10 mouse cellular contexts compared by ENCODE assay signal in the genomic region with DNA sequence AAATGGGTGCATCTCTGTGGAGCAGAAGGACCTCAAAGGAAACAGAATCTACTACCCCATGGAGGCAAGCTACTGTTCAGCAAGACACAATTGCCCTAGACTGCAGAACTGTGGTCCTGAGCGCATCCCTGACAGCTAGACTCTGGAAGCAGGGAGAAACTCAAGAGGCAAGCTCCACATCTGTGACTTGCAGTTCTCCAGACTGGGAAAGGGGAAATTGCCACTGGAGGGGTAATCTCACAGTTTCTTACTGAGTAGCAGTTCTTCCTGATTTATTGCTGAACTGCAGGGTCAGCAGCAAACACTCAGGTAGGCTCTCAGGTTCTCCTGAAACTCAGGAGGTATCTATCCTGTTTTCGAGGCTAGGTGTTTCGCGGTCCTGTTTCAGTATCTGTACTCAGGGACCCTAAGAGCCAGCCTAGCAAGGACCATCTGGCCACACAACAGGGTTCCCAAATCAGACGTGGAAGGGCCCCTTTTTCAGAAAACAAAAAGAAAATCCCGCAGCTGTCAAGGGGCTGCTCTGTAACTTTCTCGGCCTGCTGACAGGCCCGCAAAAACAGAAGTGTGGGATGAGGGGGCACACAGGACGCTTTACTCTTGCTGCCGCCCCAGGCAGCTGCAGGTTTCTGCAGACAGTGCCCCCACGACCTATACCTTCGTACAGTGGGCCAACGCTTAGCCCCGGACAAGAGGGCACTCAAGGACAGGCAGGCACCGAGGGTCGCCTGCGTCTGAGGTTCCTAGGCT. TPM values are rescaled to one million over a fixed set of nuclear protein-coding genes. Genes with fewer than 3 reads are reported as not detected.
A peak's percentile ranks its signal among the peaks of the same experiment; 100 is the strongest.
DNase-seq lines count a peak whose midpoint lies in the region; ATAC-seq and TF ChIP-seq lines count a peak whose summit lies in the region.
"Had no signal": no experiment of that assay in that cellular context is flagged by ENCODE, and none has a peak within 500 bp of the region (broad histone marks: within the 10 kb centered on the region; RNA-seq: fewer than 3 reads in every experiment).

No protein-coding gene starts in this region.

- H3K79me2 ChIP-seq in heart, adult 2 months (replicated peaks; ENCODE audit: control insufficient read depth, insufficient read depth, low read length): peaks cover 2% of the 10 kb centered on the region; the same call in 1 of the 2 replicates

- no peak for DNase-seq in heart, adult 2 months
- DNase-seq in heart, postnatal 36 days: no peak
- DNase-seq in 416B (ENCODE audit: low read depth): peak; percentile 30
- no peak for DNase-seq in embryonic facial prominence, embryonic 14.5 days (ENCODE audit: low spot score)
- no peak for DNase-seq in ovary, adult 18-20 months (ENCODE audit: low spot score)

- no peaks in the 10 kb centered on the region for H3K27me3 ChIP-seq in heart, adult 2 months (ENCODE audit: control insufficient read depth, insufficient read depth, low read length)
- no peaks in the 10 kb centered on the region for H3K27me3 ChIP-seq in embryonic facial prominence, embryonic 14.5 days (replicated peaks; ENCODE audit: control insufficient read depth, insufficient read depth, low read length)
- no peaks in the 10 kb centered on the region for H3K27me3 ChIP-seq in intestine, postnatal 0 days (replicated peaks; ENCODE audit: control insufficient read depth, insufficient read depth, low read length)
- H3K27me3 ChIP-seq in neural tube, embryonic 12.5 days (replicated peaks): no peaks in the 10 kb centered on the region
- H3K27me3 ChIP-seq: Patski had no signal

- TF ChIP-seq POLR2A in heart, adult 2 months (IDR thresholded peaks at IDR 0.05; ENCODE audit: insufficient read depth, low read depth, low read length): no peak

- peak overlapping the region; percentile 83 for H3K4me2 ChIP-seq in embryonic facial prominence, embryonic 14.5 days (ENCODE audit: low read depth, low read length)
- H3K4me2 ChIP-seq in intestine, postnatal 0 days (replicated peaks; ENCODE audit: low read depth): peak overlapping the region; percentile 90
- peak overlapping the region; percentile 91 for H3K4me2 ChIP-seq in neural tube, embryonic 12.5 days (replicated peaks)

- WGBS in heart, adult 2 months: 9% methylated on average over 17 of the region's 17 CpGs
- 11% methylated on average over 15 of the region's 17 CpGs for WGBS in embryonic facial prominence, embryonic 14.5 days
- WGBS in intestine, postnatal 0 days: 8% methylated on average over 17 of the region's 17 CpGs
- WGBS in neural tube, embryonic 12.5 days: 13% methylated on average over 17 of the region's 17 CpGs

- no peak for TF ChIP-seq CTCF in heart, adult 2 months (IDR thresholded peaks at IDR 0.05)
- TF ChIP-seq CTCF in intestine, postnatal 0 days (IDR thresholded peaks at IDR 0.05; ENCODE audit: low read depth): no peak

- H3K9ac ChIP-seq in heart, adult 2 months (ENCODE audit: low read depth, low read length): peak overlapping the region; percentile 83
- H3K9ac ChIP-seq in embryonic facial prominence, embryonic 14.5 days (ENCODE audit: low read depth, low read length): peak overlapping the region; percentile 88
- peak overlapping the region; percentile 90 for H3K9ac ChIP-seq in intestine, postnatal 0 days (ENCODE audit: low read depth, low read length)
- H3K9ac ChIP-seq in neural tube, embryonic 12.5 days: peak overlapping the region; percentile 85

- H3K4me1 ChIP-seq in heart, adult 2 months (ENCODE audit: control insufficient read depth, insufficient read depth, low read length): peaks cover 12% of the 10 kb centered on the region
- peaks cover 11% of the 10 kb centered on the region for H3K4me1 ChIP-seq in embryonic facial prominence, embryonic 14.5 days (ENCODE audit: control insufficient read depth, insufficient read depth, low read length)
- H3K4me1 ChIP-seq in intestine, postnatal 0 days (replicated peaks; ENCODE audit: control insufficient read depth, insufficient read depth, low read length): peaks cover 9% of the 10 kb centered on the region; the same call in 1 of the 2 replicates
- H3K4me1 ChIP-seq in neural tube, embryonic 12.5 days: peaks cover 10% of the 10 kb centered on the region

- peak overlapping the region; percentile 94 for H3K27ac ChIP-seq in heart, adult 2 months
- H3K27ac ChIP-seq in embryonic facial prominence, embryonic 14.5 days (replicated peaks; ENCODE audit: low read depth, low read length): peak overlapping the region; percentile 88
- H3K27ac ChIP-seq in intestine, postnatal 0 days (ENCODE audit: low read depth, low read length): peak overlapping the region; percentile 91
- H3K27ac ChIP-seq in neural tube, embryonic 12.5 days: peak overlapping the region; percentile 79; the same call in 1 of the 2 replicates

- intact Hi-C loops in heart, adult 2 months (cut with DNase I): loop anchor here (5.0 kb wide), 1 partner anchor 92 kb away; no protein-coding TSS in a partner anchor
- intact Hi-C loops in heart, postnatal 36 days (cut with DNase I): loop anchor here (2.0 to 5.0 kb wide), 2 partner anchors 42 to 90 kb away; a partner anchor contains a TSS

- ATAC-seq in embryonic facial prominence, embryonic 14.5 days (ENCODE audit: low read depth): no peak
- no peak for ATAC-seq in intestine, postnatal 0 days
- no peak; the same call in 1 of the 2 replicates for ATAC-seq in neural tube, embryonic 12.5 days (ENCODE audit: low FRiP score, low read depth)
- ATAC-seq in activated CD4-positive, CD25-positive, alpha-beta regulatory T cell, adult 4 months: no peak

- H3K4me3 ChIP-seq in heart, adult 2 months: peak overlapping the region; percentile 98
- peak overlapping the region; percentile 76 for H3K4me3 ChIP-seq in embryonic facial prominence, embryonic 14.5 days (ENCODE audit: low read depth, low read length)
- peak overlapping the region; percentile 87 for H3K4me3 ChIP-seq in intestine, postnatal 0 days (ENCODE audit: low read depth, low read length)
- H3K4me3 ChIP-seq in neural tube, embryonic 12.5 days: peak overlapping the region; percentile 83

- no peaks in the 10 kb centered on the region for H3K9me3 ChIP-seq in embryonic facial prominence, embryonic 14.5 days (ENCODE audit: control insufficient read depth, low read length)
- H3K9me3 ChIP-seq in intestine, postnatal 0 days (ENCODE audit: control insufficient read depth): no peaks in the 10 kb centered on the region
- no peaks in the 10 kb centered on the region for H3K9me3 ChIP-seq in neural tube, embryonic 12.5 days

- no peaks in the 10 kb centered on the region for H3K36me3 ChIP-seq in heart, adult 2 months (ENCODE audit: control insufficient read depth, insufficient read depth, low read length)
- peaks cover 11% of the 10 kb centered on the region for H3K36me3 ChIP-seq in embryonic facial prominence, embryonic 14.5 days (ENCODE audit: control insufficient read depth, insufficient read depth, low read length)
- peaks cover 11% of the 10 kb centered on the region; the same call in 1 of the 2 replicates for H3K36me3 ChIP-seq in intestine, postnatal 0 days (ENCODE audit: control insufficient read depth, insufficient read depth)
- H3K36me3 ChIP-seq in neural tube, embryonic 12.5 days: peaks cover 22% of the 10 kb centered on the region

- TF ChIP-seq EP300 in heart, adult 2 months (IDR thresholded peaks at IDR 0.05; ENCODE audit: insufficient read depth, low read depth, low read length): no peak

RNA-seq across cellular contexts. Expression of a gene that starts 0.9 kb away (rescaled TPM):
- 1 to 10 TPM; 6.1 to 7.4 TPM for total RNA-seq in heart, adult 2 months (2021)
- polyA plus RNA-seq in heart, adult 2 months (2012; rRNA removed): 15.1 and 15.5 TPM in 2 replicates
- total RNA-seq in heart, postnatal 36 days (2021): 1 to 10 TPM; 7.2 TPM
- 25.2 and 25.8 TPM in 2 replicates for polyA plus RNA-seq in embryonic facial prominence, embryonic 14.5 days (2014; fragmentation: Nextera tagmentation; extraction: Ambion mirVana)
- 29.5 and 37.4 TPM in 2 replicates for polyA plus RNA-seq in intestine, postnatal 0 days (2015; fragmentation: Nextera tagmentation; extraction: Ambion mirVana)
- 28.2 and 31.5 TPM in 2 replicates for polyA plus RNA-seq in neural tube, embryonic 12.5 days (2016; fragmentation: Nextera tagmentation; extraction: Ambion mirVana)
- 1 to 10 TPM; 5.2 to 7.1 TPM for polyA plus RNA-seq in activated CD4-positive, CD25-positive, alpha-beta regulatory T cell, adult 4 months (2017; shearing (Covaris generic))

RNA-seq across cellular contexts. Expression of a gene that starts 32.4 kb away (rescaled TPM):
- under 1 TPM; 0.27 to 0.37 TPM for total RNA-seq in heart, adult 2 months (2021)
- polyA plus RNA-seq in heart, adult 2 months (2012; rRNA removed): 0.44 and 0.61 TPM in 2 replicates
- under 1 TPM; 0.19 to 0.33 TPM for total RNA-seq in heart, postnatal 36 days (2021)
- polyA plus RNA-seq in embryonic facial prominence, embryonic 14.5 days (2014; fragmentation: Nextera tagmentation; extraction: Ambion mirVana): 0.16 TPM in 1 of 2 replicates, not detected in the other
- 0.05 and 0.09 TPM in 2 replicates for polyA plus RNA-seq in intestine, postnatal 0 days (2015; fragmentation: Nextera tagmentation; extraction: Ambion mirVana)
- polyA plus RNA-seq in neural tube, embryonic 12.5 days (2016; fragmentation: Nextera tagmentation; extraction: Ambion mirVana): 0.08 TPM in 2 replicates
- not detected for polyA plus RNA-seq in activated CD4-positive, CD25-positive, alpha-beta regulatory T cell, adult 4 months (2017; shearing (Covaris generic))

RNA-seq across cellular contexts. Expression of a gene that starts 40.0 kb away (rescaled TPM):
- total RNA-seq in heart, adult 2 months (2021): under 1 TPM; 0.10 to 0.30 TPM
- polyA plus RNA-seq in heart, adult 2 months (2012; rRNA removed): 0.15 and 2.8 TPM in 2 replicates
- under 1 TPM in 1 of 2 experiments, not detected in 1; 0.19 TPM for total RNA-seq in heart, postnatal 36 days (2021)
- 0.99 TPM in 1 of 2 replicates, not detected in the other for polyA plus RNA-seq in embryonic facial prominence, embryonic 14.5 days (2014; fragmentation: Nextera tagmentation; extraction: Ambion mirVana)
- not detected in 2 replicates for polyA plus RNA-seq in intestine, postnatal 0 days (2015; fragmentation: Nextera tagmentation; extraction: Ambion mirVana)
- polyA plus RNA-seq in neural tube, embryonic 12.5 days (2016; fragmentation: Nextera tagmentation; extraction: Ambion mirVana): 0.11 and 0.14 TPM in 2 replicates
- polyA plus RNA-seq in activated CD4-positive, CD25-positive, alpha-beta regulatory T cell, adult 4 months (2017; shearing (Covaris generic)): not detected
- total RNA-seq: layer of hippocampus, postnatal 14 days had no signal

RNA-seq across cellular contexts. Expression of a gene that starts 40.0 kb away (rescaled TPM):
- 10 to 100 TPM; 40.8 to 48.7 TPM for total RNA-seq in heart, adult 2 months (2021)
- polyA plus RNA-seq in heart, adult 2 months (2012; rRNA removed): 74.7 and 115 TPM in 2 replicates
- 10 to 100 TPM; 45.6 to 48.2 TPM for total RNA-seq in heart, postnatal 36 days (2021)
- polyA plus RNA-seq in embryonic facial prominence, embryonic 14.5 days (2014; fragmentation: Nextera tagmentation; extraction: Ambion mirVana): 51.8 and 52.2 TPM in 2 replicates
- polyA plus RNA-seq in intestine, postnatal 0 days (2015; fragmentation: Nextera tagmentation; extraction: Ambion mirVana): 34.9 and 37.2 TPM in 2 replicates
- 54.7 and 57.3 TPM in 2 replicates for polyA plus RNA-seq in neural tube, embryonic 12.5 days (2016; fragmentation: Nextera tagmentation; extraction: Ambion mirVana)
- 10 to 100 TPM; 19.0 to 26.6 TPM for polyA plus RNA-seq in activated CD4-positive, CD25-positive, alpha-beta regulatory T cell, adult 4 months (2017; shearing (Covaris generic))
